Mouse (Mus musculus): ENCODE results near the gene Rec8.

Gene Rec8

GRCm38 (mm10) chr14:55643060-55643907, 25.4 kb downstream of the Rec8 start, which contains the start of gene Tm9sf1:
Tm9sf1 (minus strand) TSS chr14:55643806.
- peak; percentile 84 for DNase-seq

GRCm38 (mm10) chr14:55644261-55644888, 26.5 kb downstream of the Rec8 start:
- DNase-seq, result peak; percentile 31

- no peak for DNase-seq
These were observed 32.0 kb downstream of the Rec8 start, which contains the start of gene Tssk4 for GRCm38 (mm10) chr14:55649884-55650283. Tssk4 (plus strand) TSS chr14:55650184.

GRCm38 (mm10) chr14:55651528-55651927, 33.7 kb downstream of the Rec8 start:
- DNase-seq, result no peak

- DNase-seq, result no peak
These were observed 39.1 kb downstream of the Rec8 start for GRCm38 (mm10) chr14:55656935-55657334.

- no peak for DNase-seq
These were observed 40.2 kb downstream of the Rec8 start for GRCm38 (mm10) chr14:55658011-55658410.

- DNase-seq, result peak; percentile 88
These were observed 42.2 kb downstream of the Rec8 start, which contains the start of gene Mdp1 for GRCm38 (mm10) chr14:55659960-55660573. Mdp1 (minus strand) TSS chr14:55660508.

GRCm38 (mm10) chr14:55660636-55661035, 42.8 kb downstream of the Rec8 start:
- no peak for DNase-seq

GRCm38 (mm10) chr14:55671486-55671832, 53.6 kb downstream of the Rec8 start:
- no peak for DNase-seq

- peak; percentile 94 for DNase-seq
These were observed 54.2 kb downstream of the Rec8 start, which contains the start of the genes Gmpr2 and Nedd8 for GRCm38 (mm10) chr14:55671833-55672740. Gmpr2 (plus strand) TSS chr14:55671941. Nedd8 (minus strand) TSS chr14:55672124.

- DNase-seq, result no peak
These were observed 54.9 kb downstream of the Rec8 start for GRCm38 (mm10) chr14:55672741-55673060.
